Mouse (Mus musculus) G1E (cell line): ENCODE measurements around the gene Ear1.

Experiments used
- CTCF ChIP-seq: IDR thresholded peaks from 2 replicates; pipeline ENCODE4 v1.5.1; 2012; ENCODE audit warnings: low read depth, low read length, inconsistent platforms, mixed read lengths
- GATA1 ChIP-seq: IDR thresholded peaks from 2 replicates; pipeline ENCODE4 v1.6.1; 2012; ENCODE audit warnings: borderline replicate concordance, low read length, inconsistent platforms, mixed read lengths
- TAL1 ChIP-seq: conservative IDR thresholded peaks from 2 replicates; pipeline ENCODE4 v1.6.1; 2012; ENCODE audit warnings: low read depth, low read length, inconsistent platforms, mixed read lengths

- TF ChIP-seq CTCF = no peak
- TF ChIP-seq TAL1 = no peak
- no peak for TF ChIP-seq GATA1
These were observed 79.0 kb downstream of the Ear1 start for GRCm38 (mm10) chr14:43796069-43796904.
